In genomic region chr16:72665454-72665853, GRCm38 (mm10) we compare ENCODE assay signal across 9 mouse cellular contexts.
DNase-seq lines count a peak whose midpoint lies in the region; ATAC-seq lines count a peak whose summit lies in the region.
"Had no signal": no experiment of that assay in that cellular context is flagged by ENCODE, and none has a peak within 500 bp of the region (broad histone marks: within the 10 kb centered on the region; RNA-seq: fewer than 3 reads in every experiment).

No protein-coding gene starts in this region.

- DNase-seq in heart, adult 18-20 months: no peak
- DNase-seq in forebrain, embryonic 10.5 days (ENCODE audit: extremely low spot score, low spot score): no peak
- DNase-seq in limb, embryonic 10.5 days (ENCODE audit: low spot score): no peak
- peak; percentile 19 for DNase-seq in neural tube, embryonic 10.5 days (ENCODE audit: extremely low spot score, low spot score)
- no peak for DNase-seq in left cerebral cortex, adult 18-20 months (ENCODE audit: low spot score in 2 of 2)
- no peak for DNase-seq in frontal cortex, postnatal 25 days (ENCODE audit: low spot score in 2 of 2)
- DNase-seq in Muller cell, postnatal 12 days (ENCODE audit: inconsistent ontology term): no peak

- no peak overlapping the region for H3K27ac ChIP-seq in heart, embryonic 16.5 days (ENCODE audit: low read length)
- H3K27ac ChIP-seq in forebrain, embryonic 10.5 days: no peak overlapping the region
- peak overlapping the region; percentile 97; the same call in 1 of the 2 replicates for H3K27ac ChIP-seq in limb, embryonic 10.5 days

- ATAC-seq in heart, embryonic 16.5 days (replicated peaks; ENCODE audit: extremely low read depth, insufficient read depth, low FRiP score): no peak
- ATAC-seq: CD4-positive, CD25-positive, alpha-beta regulatory T cell, adult 4 months had no signal

- no peak overlapping the region for H3K9ac ChIP-seq in heart, embryonic 16.5 days (ENCODE audit: low read length)

- H3K36me3 ChIP-seq in heart, embryonic 16.5 days (ENCODE audit: control insufficient read depth, insufficient read depth): no peaks in the 10 kb centered on the region
- 0 out of 2 replicates have a peak, but pooled peaks cover 3% of the 10 kb centered on the region for H3K36me3 ChIP-seq in forebrain, embryonic 10.5 days (replicated peaks)
- H3K36me3 ChIP-seq in limb, embryonic 10.5 days: peaks cover 8% of the 10 kb centered on the region; the same call in 1 of the 2 replicates

- 65% methylated on average over 5 of the region's 5 CpGs for WGBS in heart, embryonic 16.5 days
- WGBS in forebrain, embryonic 10.5 days: 61% methylated on average over 5 of the region's 5 CpGs
- WGBS in limb, embryonic 10.5 days: 26% methylated on average over 5 of the region's 5 CpGs

- no peaks in the 10 kb centered on the region for H3K9me3 ChIP-seq in heart, embryonic 16.5 days (replicated peaks; ENCODE audit: control insufficient read depth, low read length)
- no peaks in the 10 kb centered on the region for H3K9me3 ChIP-seq in forebrain, embryonic 10.5 days
- no peaks in the 10 kb centered on the region for H3K9me3 ChIP-seq in limb, embryonic 10.5 days (replicated peaks)

- peak overlapping the region; percentile 47; the same call in 1 of the 2 replicates for H3K4me2 ChIP-seq in heart, embryonic 16.5 days (ENCODE audit: low read depth, low read length)

- H3K4me3 ChIP-seq in heart, embryonic 16.5 days (ENCODE audit: low read length): peak overlapping the region; percentile 10; the same call in 1 of the 2 replicates
- H3K4me3 ChIP-seq in forebrain, embryonic 10.5 days: peak overlapping the region; percentile 68
- H3K4me3 ChIP-seq in limb, embryonic 10.5 days: peak overlapping the region; percentile 92

- peaks cover 10% of the 10 kb centered on the region for H3K4me1 ChIP-seq in heart, embryonic 16.5 days (ENCODE audit: control insufficient read depth, insufficient read depth, low read length)
- H3K4me1 ChIP-seq in forebrain, embryonic 10.5 days: peaks cover 47% of the 10 kb centered on the region
- H3K4me1 ChIP-seq in limb, embryonic 10.5 days: peaks cover 43% of the 10 kb centered on the region

- H3K27me3 ChIP-seq in heart, embryonic 16.5 days (ENCODE audit: control insufficient read depth, insufficient read depth, low read length): no peaks in the 10 kb centered on the region
- H3K27me3 ChIP-seq in forebrain, embryonic 10.5 days (ENCODE audit: poor library complexity, severe bottlenecking): no peaks in the 10 kb centered on the region
- no peaks in the 10 kb centered on the region for H3K27me3 ChIP-seq in limb, embryonic 10.5 days (ENCODE audit: low read depth, poor library complexity, severe bottlenecking)

Comparison
In these comparisons a context has a peak if more than half of its experiments do, and no peak if none do; other contexts are left out.
1. H3K4me3 ChIP-seq: peak in every context shown above with its lines; median percentile 92 in limb, embryonic 10.5 days; 68 in forebrain, embryonic 10.5 days; 10 in heart, embryonic 16.5 days.